Mouse (Mus musculus) megakaryocyte, embryonic 14.5 days (primary cell): ENCODE results near the gene Arhgef25.

Source experiments
- FLI1 ChIP-seq: IDR thresholded peaks from 2 replicates; pipeline ENCODE4 v1.6.1; 2012; ENCODE audit warnings: low read length, inconsistent platforms, mixed read lengths
- GATA1 ChIP-seq: IDR thresholded peaks from 3 replicates; pipeline ENCODE4 v1.6.1; 2012; ENCODE audit warnings: mixed read lengths, low read length, inconsistent platforms, borderline replicate concordance

DNA sequence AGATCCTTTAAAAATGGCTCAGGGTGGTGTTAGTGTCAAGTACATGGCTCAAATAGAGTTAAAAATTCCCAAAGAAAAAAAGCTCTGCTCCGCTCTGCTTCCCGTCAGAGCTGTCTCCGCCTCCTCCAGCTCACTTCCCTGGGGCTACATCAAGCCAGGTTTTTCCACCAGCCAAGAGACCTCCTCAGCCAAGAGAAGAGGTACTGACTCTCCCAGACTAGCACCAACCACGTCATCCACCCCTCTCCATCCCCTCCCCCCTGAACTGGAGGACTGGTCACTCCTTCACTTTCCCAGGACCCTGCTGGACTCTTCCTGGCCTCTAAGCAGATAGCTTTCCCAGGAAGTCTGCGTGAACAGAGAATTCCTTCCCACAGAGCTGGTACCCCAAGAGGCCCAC, 6.5 kb upstream of the Arhgef25 start:
- TF ChIP-seq GATA1 (no peak), FLI1 (no peak)
